Comparison of ENCODE assay signal across 19 mouse cellular contexts in genomic region chr6:83151721-83152120, GRCm38 (mm10). TPM values are rescaled to one million over a fixed set of nuclear protein-coding genes. Genes with fewer than 3 reads are reported as not detected.
A peak's percentile ranks its signal among the peaks of the same experiment; 100 is the strongest.
DNase-seq lines count a peak whose midpoint lies in the region; ATAC-seq and TF ChIP-seq lines count a peak whose summit lies in the region.
"Had no signal": no experiment of that assay in that cellular context is flagged by ENCODE, and none has a peak within 500 bp of the region (broad histone marks: within the 10 kb centered on the region; RNA-seq: fewer than 3 reads in every experiment).

No protein-coding gene starts in this region.

- H3K4me2 ChIP-seq in forebrain, embryonic 13.5 days: no peak overlapping the region
- H3K4me2 ChIP-seq in hindbrain, embryonic 13.5 days: no peak overlapping the region
- H3K4me2 ChIP-seq in hindbrain, embryonic 11.5 days (replicated peaks; ENCODE audit: low read depth, low read length): no peak overlapping the region
- no peak overlapping the region for H3K4me2 ChIP-seq in midbrain, embryonic 13.5 days (replicated peaks)
- H3K4me2 ChIP-seq in intestine, embryonic 16.5 days (ENCODE audit: low read depth, low read length): no peak overlapping the region
- H3K4me2 ChIP-seq: forebrain, embryonic 15.5 days; intestine, embryonic 15.5 days had no signal

- no peak for DNase-seq in forebrain, embryonic 10.5 days (ENCODE audit: extremely low spot score, low spot score)
- no peak for DNase-seq in hindbrain, embryonic 11.5 days (ENCODE audit: low spot score)
- DNase-seq in cerebellum, adult 9-11 months: no peak
- DNase-seq: adrenal gland, postnatal 10 days; cerebellum, adult 11 months; heart, postnatal 4 days; spleen, adult 18-20 months; thymus, adult 18-20 months had no signal

- H3K36me3 ChIP-seq in forebrain, embryonic 13.5 days (ENCODE audit: poor library complexity, severe bottlenecking): peaks cover 39% of the 10 kb centered on the region
- H3K36me3 ChIP-seq in forebrain, embryonic 10.5 days (replicated peaks): peaks cover 77% of the 10 kb centered on the region
- H3K36me3 ChIP-seq in hindbrain, embryonic 13.5 days: peaks cover 49% of the 10 kb centered on the region
- 0 out of 2 replicates have a peak, but pooled peaks cover 2% of the 10 kb centered on the region for H3K36me3 ChIP-seq in hindbrain, embryonic 11.5 days (ENCODE audit: control insufficient read depth, insufficient read depth, low read length)
- peaks cover 35% of the 10 kb centered on the region for H3K36me3 ChIP-seq in midbrain, embryonic 13.5 days
- peaks cover 11% of the 10 kb centered on the region; the same call in 1 of the 2 replicates for H3K36me3 ChIP-seq in intestine, embryonic 16.5 days (ENCODE audit: control insufficient read depth, insufficient read depth, low read length)

- no peaks in the 10 kb centered on the region for H3K27me3 ChIP-seq in forebrain, embryonic 13.5 days
- peaks cover 9% of the 10 kb centered on the region; the same call in 1 of the 2 replicates for H3K27me3 ChIP-seq in forebrain, embryonic 10.5 days (ENCODE audit: poor library complexity, severe bottlenecking)
- no peaks in the 10 kb centered on the region for H3K27me3 ChIP-seq in hindbrain, embryonic 13.5 days
- H3K27me3 ChIP-seq in hindbrain, embryonic 11.5 days (ENCODE audit: control insufficient read depth, insufficient read depth, low read length): no peaks in the 10 kb centered on the region
- no peaks in the 10 kb centered on the region for H3K27me3 ChIP-seq in midbrain, embryonic 13.5 days
- no peaks in the 10 kb centered on the region for H3K27me3 ChIP-seq in intestine, embryonic 16.5 days (replicated peaks; ENCODE audit: control insufficient read depth, insufficient read depth, low read length)
- H3K27me3 ChIP-seq: forebrain, embryonic 15.5 days; intestine, embryonic 15.5 days had no signal

- no peak overlapping the region for H3K4me3 ChIP-seq in forebrain, embryonic 13.5 days
- no peak overlapping the region for H3K4me3 ChIP-seq in forebrain, embryonic 10.5 days
- H3K4me3 ChIP-seq in hindbrain, embryonic 13.5 days: no peak overlapping the region
- H3K4me3 ChIP-seq in hindbrain, embryonic 11.5 days (ENCODE audit: low read depth, low read length): no peak overlapping the region
- no peak overlapping the region for H3K4me3 ChIP-seq in cortical plate, adult 2 months (ENCODE audit: insufficient read depth, low read length)
- no peak overlapping the region for H3K4me3 ChIP-seq in midbrain, embryonic 13.5 days (replicated peaks)
- H3K4me3 ChIP-seq in intestine, embryonic 16.5 days (ENCODE audit: low read length): no peak overlapping the region
- H3K4me3 ChIP-seq: forebrain, embryonic 15.5 days; intestine, embryonic 15.5 days; myocyte had no signal

- peaks cover 31% of the 10 kb centered on the region for H3K4me1 ChIP-seq in forebrain, embryonic 13.5 days
- peaks cover 54% of the 10 kb centered on the region for H3K4me1 ChIP-seq in forebrain, embryonic 10.5 days
- peaks cover 36% of the 10 kb centered on the region for H3K4me1 ChIP-seq in hindbrain, embryonic 13.5 days (replicated peaks)
- H3K4me1 ChIP-seq in hindbrain, embryonic 11.5 days (replicated peaks; ENCODE audit: control insufficient read depth, insufficient read depth, low read length): 0 out of 2 replicates have a peak, but pooled peaks cover 8% of the 10 kb centered on the region
- H3K4me1 ChIP-seq in cortical plate, adult 2 months (ENCODE audit: control insufficient read depth, insufficient read depth, low read length): peaks cover 2% of the 10 kb centered on the region
- H3K4me1 ChIP-seq in midbrain, embryonic 13.5 days (replicated peaks): peaks cover 32% of the 10 kb centered on the region
- peaks cover 3% of the 10 kb centered on the region; the same call in 1 of the 2 replicates for H3K4me1 ChIP-seq in intestine, embryonic 16.5 days (ENCODE audit: control insufficient read depth, insufficient read depth, low read length)

- no peak for TF ChIP-seq CTCF in cortical plate, adult 2 months (IDR thresholded peaks at IDR 0.05; ENCODE audit: extremely low read depth, insufficient read depth, low read length)

- no peaks in the 10 kb centered on the region for H3K9me3 ChIP-seq in forebrain, embryonic 13.5 days (replicated peaks)
- no peaks in the 10 kb centered on the region for H3K9me3 ChIP-seq in forebrain, embryonic 10.5 days
- no peaks in the 10 kb centered on the region for H3K9me3 ChIP-seq in hindbrain, embryonic 13.5 days
- H3K9me3 ChIP-seq in hindbrain, embryonic 11.5 days (ENCODE audit: control insufficient read depth, low read length): no peaks in the 10 kb centered on the region
- H3K9me3 ChIP-seq in midbrain, embryonic 13.5 days: no peaks in the 10 kb centered on the region
- no peaks in the 10 kb centered on the region for H3K9me3 ChIP-seq in intestine, embryonic 16.5 days (ENCODE audit: control insufficient read depth, low read length)
- H3K9me3 ChIP-seq: forebrain, embryonic 15.5 days; intestine, embryonic 15.5 days had no signal

- WGBS in forebrain, embryonic 13.5 days: 26% methylated on average over 8 of the region's 8 CpGs
- 31% methylated on average over 8 of the region's 8 CpGs for WGBS in forebrain, embryonic 10.5 days
- 24% methylated on average over 8 of the region's 8 CpGs for WGBS in hindbrain, embryonic 13.5 days
- 24% methylated on average over 8 of the region's 8 CpGs for WGBS in hindbrain, embryonic 11.5 days
- WGBS in midbrain, embryonic 13.5 days: 27% methylated on average over 8 of the region's 8 CpGs
- WGBS in intestine, embryonic 16.5 days: 40% methylated on average over 8 of the region's 8 CpGs

- ATAC-seq in forebrain, embryonic 13.5 days: no peak
- no peak for ATAC-seq in hindbrain, embryonic 13.5 days (ENCODE audit: low FRiP score)
- ATAC-seq in hindbrain, embryonic 11.5 days (ENCODE audit: low FRiP score): no peak
- ATAC-seq in midbrain, embryonic 13.5 days: no peak
- no peak for ATAC-seq in intestine, embryonic 16.5 days
- ATAC-seq: forebrain, embryonic 15.5 days; intestine, embryonic 15.5 days; lung, postnatal 0 days had no signal

- TF ChIP-seq POLR2A in cortical plate, adult 2 months (IDR thresholded peaks at IDR 0.05; ENCODE audit: extremely low read depth, insufficient read depth, low read length): 0 out of 2 replicates have a peak, but pooled peaks have one; percentile 2

- peak overlapping the region; percentile 45 for H3K9ac ChIP-seq in forebrain, embryonic 13.5 days
- H3K9ac ChIP-seq in hindbrain, embryonic 13.5 days: peak overlapping the region; percentile 58; the same call in 1 of the 2 replicates
- no peak overlapping the region for H3K9ac ChIP-seq in hindbrain, embryonic 11.5 days (ENCODE audit: low read depth, low read length)
- H3K9ac ChIP-seq in midbrain, embryonic 13.5 days (replicated peaks): peak overlapping the region; percentile 48
- no peak overlapping the region for H3K9ac ChIP-seq in intestine, embryonic 16.5 days (ENCODE audit: low read depth, low read length)
- H3K9ac ChIP-seq: forebrain, embryonic 15.5 days; intestine, embryonic 15.5 days; liver, embryonic 14.5 days had no signal

- H3K27ac ChIP-seq in forebrain, embryonic 13.5 days: no peak overlapping the region
- H3K27ac ChIP-seq in forebrain, embryonic 10.5 days: no peak overlapping the region
- H3K27ac ChIP-seq in hindbrain, embryonic 13.5 days: peak overlapping the region; percentile 12; the same call in 1 of the 2 replicates
- H3K27ac ChIP-seq in hindbrain, embryonic 11.5 days (ENCODE audit: low read depth, low read length): no peak overlapping the region
- no peak overlapping the region for H3K27ac ChIP-seq in cortical plate, adult 2 months (ENCODE audit: insufficient read depth, low read length)
- no peak overlapping the region for H3K27ac ChIP-seq in midbrain, embryonic 13.5 days
- H3K27ac ChIP-seq in intestine, embryonic 16.5 days (ENCODE audit: low read length): no peak overlapping the region
- H3K27ac ChIP-seq: forebrain, embryonic 15.5 days; intestine, embryonic 15.5 days; kidney, postnatal 0 days; liver, embryonic 14.5 days had no signal

RNA-seq across cellular contexts. Expression of gene Wdr54, which starts 4.5 kb away (rescaled TPM):
- 17.5 and 18.4 TPM in 2 replicates for polyA plus RNA-seq in forebrain, embryonic 13.5 days (2015; fragmentation: Nextera tagmentation; extraction: Ambion mirVana)
- polyA plus RNA-seq in forebrain, embryonic 10.5 days (2016; fragmentation: Nextera tagmentation; extraction: Ambion mirVana): 13.9 and 14.7 TPM in 2 replicates
- 15.2 and 15.5 TPM in 2 replicates for polyA plus RNA-seq in hindbrain, embryonic 13.5 days (2015; fragmentation: Nextera tagmentation; extraction: Ambion mirVana)
- 12.3 and 13.8 TPM in 2 replicates for polyA plus RNA-seq in hindbrain, embryonic 11.5 days (2014; fragmentation: Nextera tagmentation; extraction: Ambion mirVana)
- 29.0 and 34.1 TPM in 2 replicates for polyA plus RNA-seq in cortical plate, adult 2 months (2012; rRNA removed)
- 16.1 and 19.2 TPM in 2 replicates for polyA plus RNA-seq in midbrain, embryonic 13.5 days (2015; fragmentation: Nextera tagmentation; extraction: Ambion mirVana)
- 2.9 and 4.6 TPM in 2 replicates for polyA plus RNA-seq in intestine, embryonic 16.5 days (2015; fragmentation: Nextera tagmentation; extraction: Ambion mirVana)

RNA-seq across cellular contexts. Expression of gene 1700003E16Rik, which starts 4.5 kb away (rescaled TPM):
- 2.7 and 3.6 TPM in 2 replicates for polyA plus RNA-seq in forebrain, embryonic 13.5 days (2015; fragmentation: Nextera tagmentation; extraction: Ambion mirVana)
- 1.3 and 1.9 TPM in 2 replicates for polyA plus RNA-seq in forebrain, embryonic 10.5 days (2016; fragmentation: Nextera tagmentation; extraction: Ambion mirVana)
- 4.3 and 6.0 TPM in 2 replicates for polyA plus RNA-seq in hindbrain, embryonic 13.5 days (2015; fragmentation: Nextera tagmentation; extraction: Ambion mirVana)
- polyA plus RNA-seq in hindbrain, embryonic 11.5 days (2014; fragmentation: Nextera tagmentation; extraction: Ambion mirVana): 3.7 TPM in 2 replicates
- polyA plus RNA-seq in cortical plate, adult 2 months (2012; rRNA removed): 29.7 and 31.4 TPM in 2 replicates
- polyA plus RNA-seq in midbrain, embryonic 13.5 days (2015; fragmentation: Nextera tagmentation; extraction: Ambion mirVana): 3.0 and 3.3 TPM in 2 replicates
- 1.9 and 2.4 TPM in 2 replicates for polyA plus RNA-seq in intestine, embryonic 16.5 days (2015; fragmentation: Nextera tagmentation; extraction: Ambion mirVana)

RNA-seq across cellular contexts. Expression of gene Dctn1, which starts 14.0 kb away (rescaled TPM):
- 108 and 113 TPM in 2 replicates for polyA plus RNA-seq in forebrain, embryonic 13.5 days (2015; fragmentation: Nextera tagmentation; extraction: Ambion mirVana)
- 88.8 and 93.8 TPM in 2 replicates for polyA plus RNA-seq in forebrain, embryonic 10.5 days (2016; fragmentation: Nextera tagmentation; extraction: Ambion mirVana)
- polyA plus RNA-seq in hindbrain, embryonic 13.5 days (2015; fragmentation: Nextera tagmentation; extraction: Ambion mirVana): 142 and 147 TPM in 2 replicates
- 75.1 and 81.6 TPM in 2 replicates for polyA plus RNA-seq in hindbrain, embryonic 11.5 days (2014; fragmentation: Nextera tagmentation; extraction: Ambion mirVana)
- polyA plus RNA-seq in cortical plate, adult 2 months (2012; rRNA removed): 332 and 350 TPM in 2 replicates
- polyA plus RNA-seq in midbrain, embryonic 13.5 days (2015; fragmentation: Nextera tagmentation; extraction: Ambion mirVana): 127 and 140 TPM in 2 replicates
- polyA plus RNA-seq in intestine, embryonic 16.5 days (2015; fragmentation: Nextera tagmentation; extraction: Ambion mirVana): 73.5 and 84.5 TPM in 2 replicates

RNA-seq across cellular contexts. Expression of gene Rtkn, which starts 16.5 kb away (rescaled TPM):
- 10.4 and 10.5 TPM in 2 replicates for polyA plus RNA-seq in forebrain, embryonic 13.5 days (2015; fragmentation: Nextera tagmentation; extraction: Ambion mirVana)
- 32.1 and 32.7 TPM in 2 replicates for polyA plus RNA-seq in forebrain, embryonic 10.5 days (2016; fragmentation: Nextera tagmentation; extraction: Ambion mirVana)
- polyA plus RNA-seq in hindbrain, embryonic 13.5 days (2015; fragmentation: Nextera tagmentation; extraction: Ambion mirVana): 15.9 and 16.6 TPM in 2 replicates
- 17.7 and 18.3 TPM in 2 replicates for polyA plus RNA-seq in hindbrain, embryonic 11.5 days (2014; fragmentation: Nextera tagmentation; extraction: Ambion mirVana)
- 163 and 169 TPM in 2 replicates for polyA plus RNA-seq in cortical plate, adult 2 months (2012; rRNA removed)
- 16.5 and 18.8 TPM in 2 replicates for polyA plus RNA-seq in midbrain, embryonic 13.5 days (2015; fragmentation: Nextera tagmentation; extraction: Ambion mirVana)
- 24.4 and 26.1 TPM in 2 replicates for polyA plus RNA-seq in intestine, embryonic 16.5 days (2015; fragmentation: Nextera tagmentation; extraction: Ambion mirVana)

RNA-seq across cellular contexts. Expression of gene Ino80b, which starts 26.5 kb away (rescaled TPM):
- polyA plus RNA-seq in forebrain, embryonic 13.5 days (2015; fragmentation: Nextera tagmentation; extraction: Ambion mirVana): 13.2 and 13.3 TPM in 2 replicates
- 17.5 and 19.2 TPM in 2 replicates for polyA plus RNA-seq in forebrain, embryonic 10.5 days (2016; fragmentation: Nextera tagmentation; extraction: Ambion mirVana)
- polyA plus RNA-seq in hindbrain, embryonic 13.5 days (2015; fragmentation: Nextera tagmentation; extraction: Ambion mirVana): 13.4 and 14.1 TPM in 2 replicates
- 18.5 and 21.3 TPM in 2 replicates for polyA plus RNA-seq in hindbrain, embryonic 11.5 days (2014; fragmentation: Nextera tagmentation; extraction: Ambion mirVana)
- polyA plus RNA-seq in cortical plate, adult 2 months (2012; rRNA removed): 23.2 and 25.5 TPM in 2 replicates
- polyA plus RNA-seq in midbrain, embryonic 13.5 days (2015; fragmentation: Nextera tagmentation; extraction: Ambion mirVana): 12.1 and 14.9 TPM in 2 replicates
- 8.2 and 8.8 TPM in 2 replicates for polyA plus RNA-seq in intestine, embryonic 16.5 days (2015; fragmentation: Nextera tagmentation; extraction: Ambion mirVana)

Comparison
In these comparisons a context has a peak if more than half of its experiments do, and no peak if none do; other contexts are left out.
1. H3K9ac ChIP-seq: peak in forebrain, embryonic 13.5 days (single experiment), hindbrain, embryonic 13.5 days (single experiment) and midbrain, embryonic 13.5 days (single experiment); none in hindbrain, embryonic 11.5 days (single experiment) and intestine, embryonic 16.5 days (single experiment).